Mouse (Mus musculus) bone marrow macrophage, adult 2 months (primary cell): ENCODE data around the gene Rap1gap2.

Source experiments
- CTCF ChIP-seq: IDR thresholded peaks from 2 replicates; pipeline ENCODE4 v1.5.1; 2012; ENCODE audit warnings: low read depth, mild to moderate bottlenecking, low read length, moderate library complexity
- POLR2A ChIP-seq: IDR thresholded peaks from 2 replicates; pipeline ENCODE4 v1.6.1; 2012; ENCODE audit warnings: mild to moderate bottlenecking, low read depth, low read length, borderline replicate concordance

- TF ChIP-seq CTCF, result no peak
- TF ChIP-seq POLR2A, result no peak
These were observed 175.3 kb downstream of the Rap1gap2 start for GRCm38 (mm10) chr11:74435366-74435765.
